Mouse (Mus musculus): ENCODE data around the gene Abtb1. TPM values are rescaled to one million over a fixed set of nuclear protein-coding genes. Genes with fewer than 3 reads are reported as not detected.

Abtb1 gene
- polyA plus RNA-seq (2012; rRNA removed): 39.1 and 49.1 TPM in 2 replicates

GRCm38 (mm10) chr6:88841781-88842689 lies at the start of gene Abtb1:
Gene Abtb1, minus strand, starts transcription at chr6:88841984.

GRCm38 (mm10) chr6:88874868-88875508 lies 33.2 kb upstream of the Abtb1 start, which contains the start of gene Podxl2:
Gene Podxl2, minus strand, starts transcription at chr6:88875044.

Other genes with a start within 250 kb of the Abtb1 start
- 0.59 and 0.62 TPM in 2 replicates for gene Kbtbd12, start 204.0 kb downstream of the Abtb1 start, polyA plus RNA-seq (2012; rRNA removed)
- gene Mgll, start 117.6 kb downstream of the Abtb1 start, polyA plus RNA-seq (2012; rRNA removed): 9.1 and 11.7 TPM in 2 replicates
- gene Podxl2, start 33.1 kb upstream of the Abtb1 start, polyA plus RNA-seq (2012; rRNA removed): 1.7 and 1.8 TPM in 2 replicates
- 50.0 and 51.5 TPM in 2 replicates for gene Mcm2, start 56.8 kb upstream of the Abtb1 start, polyA plus RNA-seq (2012; rRNA removed)
- gene Tpra1, start 60.3 kb upstream of the Abtb1 start, polyA plus RNA-seq (2012; rRNA removed): 49.6 and 57.0 TPM in 2 replicates